Mouse (Mus musculus) liver, embryonic 11.5 days (tissue): ENCODE results near the gene Apol6. TPM values are rescaled to one million over a fixed set of nuclear protein-coding genes. Genes with fewer than 3 reads are reported as not detected.

ENCODE experiments used
- ATAC-seq: fragments of 200-750 bp; cut with Nextera tagmentation; replicated peaks from 2 replicates; pipeline ENCODE4 v1.8.0; 2017; ENCODE audit warnings: moderate number of reproducible peaks, mild to moderate bottlenecking, moderate TSS enrichment, moderate library complexity; ENCODE audit not compliant: low FRiP score
- DNase-seq: peaks from one replicate; pipeline ENCODE4 v3.0.0-alpha.2; 2017; ENCODE audit warnings: low spot score
- H3K27ac ChIP-seq: fragments of 300-500 bp; sonication (generic); 2 replicates; pipeline ENCODE4 v1.5.1; 2014; ENCODE audit warnings: mild to moderate bottlenecking, low read depth, low read length, control low read depth
- H3K27me3 ChIP-seq: fragments of 300-500 bp; sonication (generic); replicated peaks from 2 replicates; pipeline ENCODE4 v1.6.1; 2014; ENCODE audit warnings: low read length, mixed read lengths; ENCODE audit not compliant: control insufficient read depth, insufficient read depth
- H3K36me3 ChIP-seq: fragments of 300-500 bp; sonication (generic); 2 replicates; pipeline ENCODE4 v1.6.1; 2014; ENCODE audit warnings: mild to moderate bottlenecking, low read length, moderate library complexity, mixed read lengths; ENCODE audit not compliant: control insufficient read depth, insufficient read depth
- H3K4me1 ChIP-seq: fragments of 300-500 bp; sonication (generic); replicated peaks from 2 replicates; pipeline ENCODE4 v1.6.1; 2014; ENCODE audit warnings: low read length, mixed read lengths; ENCODE audit not compliant: control insufficient read depth, insufficient read depth
- H3K4me2 ChIP-seq: fragments of 300-500 bp; sonication (generic); 2 replicates; pipeline ENCODE4 v1.6.1; 2014; ENCODE audit warnings: mild to moderate bottlenecking, control low read depth, moderate library complexity
- H3K4me3 ChIP-seq: fragments of 300-500 bp; sonication (generic); 2 replicates; pipeline ENCODE4 v1.5.1; 2014; ENCODE audit warnings: low read depth, low read length, control low read depth
- H3K9ac ChIP-seq: fragments of 300-500 bp; sonication (generic); 2 replicates; pipeline ENCODE4 v1.6.1; 2014; ENCODE audit warnings: low read depth, low read length, control low read depth
- H3K9me3 ChIP-seq: fragments of 300-500 bp; sonication (generic); 2 replicates; pipeline ENCODE4 v1.6.1; 2016; ENCODE audit warnings: low read length, inconsistent platforms, mixed read lengths; ENCODE audit not compliant: control insufficient read depth
- WGBS: fragments of 180-500 bp; shearing (Covaris S2); extraction: QIAGEN DNeasy Blood & Tissue Kit; methylation state at CpG from one replicate; pipeline ENCODE4 v1.1.7; 2014; 5-methylcytosine and 5-hydroxymethylcytosine counted together
- polyA plus RNA-seq: library from polyadenylated mRNA; unstranded; fragments of >200 nt; fragmentation: Nextera tagmentation; extraction: Ambion mirVana; gene quantifications from 2 replicates; pipeline ENCODE4 v1.2.1, GENCODE M21; 2014

Apol6 gene
- polyA plus RNA-seq, 1 experiment from 2014 or later: not detected

DNA sequence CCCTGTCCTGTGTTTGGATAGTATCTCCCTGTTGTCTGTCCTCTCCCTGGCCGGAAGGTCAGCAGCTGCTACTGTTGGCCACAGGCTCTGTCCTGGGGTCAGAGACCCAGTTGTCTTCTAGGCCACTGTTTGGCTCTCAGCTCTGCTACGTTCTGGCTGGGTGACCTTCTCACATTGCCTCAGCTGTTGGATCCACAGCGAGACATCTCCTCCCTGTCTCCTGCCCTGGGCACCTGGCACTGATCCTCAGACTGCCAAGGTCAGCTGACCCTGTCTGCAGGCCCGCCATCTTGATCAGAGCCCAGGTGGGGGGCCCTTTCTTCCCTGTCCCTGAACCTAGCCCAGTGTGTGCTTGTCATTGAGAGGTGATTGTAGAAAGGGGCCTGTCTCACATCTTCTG lies 29.5 kb upstream of the Apol6 start:
- no peaks in the 10 kb centered on the region for H3K9me3 ChIP-seq
- H3K9ac ChIP-seq: no peak overlapping the region
- H3K4me2 ChIP-seq: no peak overlapping the region
- 0 out of 2 replicates have a peak, but pooled peaks cover 3% of the 10 kb centered on the region for H3K4me1 ChIP-seq
- 58% methylated on average over 4 of the region's 4 CpGs for WGBS
- ATAC-seq (no peak), DNase-seq (no peak)
- no peaks in the 10 kb centered on the region for H3K36me3 ChIP-seq
- H3K27me3 ChIP-seq: no peaks in the 10 kb centered on the region
- no peak overlapping the region for H3K4me3 ChIP-seq
- no peak overlapping the region for H3K27ac ChIP-seq

- DNase-seq: no peak
- Histone ChIP-seq H3K9ac (no peak overlapping the region), H3K27me3 (no peaks in the 10 kb centered on the region), H3K4me3 (no peak overlapping the region), H3K9me3 (no peaks in the 10 kb centered on the region), H3K4me2 (no peak overlapping the region), H3K36me3 (no peaks in the 10 kb centered on the region), H3K4me1 (0 out of 2 replicates have a peak, but pooled peaks cover 3% of the 10 kb centered on the region), H3K27ac (no peak overlapping the region)
- no peak for ATAC-seq
- WGBS: 84% methylated on average over 6 of the region's 6 CpGs
Measured at GRCm38 (mm10) chr15:77016509-77016908, 28.0 kb upstream of the Apol6 start.

- Histone ChIP-seq H3K4me2 (no peak overlapping the region), H3K36me3 (no peaks in the 10 kb centered on the region), H3K9ac (no peak overlapping the region), H3K4me1 (0 out of 2 replicates have a peak, but pooled peaks cover 3% of the 10 kb centered on the region), H3K9me3 (no peaks in the 10 kb centered on the region), H3K4me3 (no peak overlapping the region), H3K27me3 (no peaks in the 10 kb centered on the region), H3K27ac (no peak overlapping the region)
- ATAC-seq (no peak), DNase-seq (no peak)
Measured at GRCm38 (mm10) chr15:77017897-77018296, 26.6 kb upstream of the Apol6 start.

DNA sequence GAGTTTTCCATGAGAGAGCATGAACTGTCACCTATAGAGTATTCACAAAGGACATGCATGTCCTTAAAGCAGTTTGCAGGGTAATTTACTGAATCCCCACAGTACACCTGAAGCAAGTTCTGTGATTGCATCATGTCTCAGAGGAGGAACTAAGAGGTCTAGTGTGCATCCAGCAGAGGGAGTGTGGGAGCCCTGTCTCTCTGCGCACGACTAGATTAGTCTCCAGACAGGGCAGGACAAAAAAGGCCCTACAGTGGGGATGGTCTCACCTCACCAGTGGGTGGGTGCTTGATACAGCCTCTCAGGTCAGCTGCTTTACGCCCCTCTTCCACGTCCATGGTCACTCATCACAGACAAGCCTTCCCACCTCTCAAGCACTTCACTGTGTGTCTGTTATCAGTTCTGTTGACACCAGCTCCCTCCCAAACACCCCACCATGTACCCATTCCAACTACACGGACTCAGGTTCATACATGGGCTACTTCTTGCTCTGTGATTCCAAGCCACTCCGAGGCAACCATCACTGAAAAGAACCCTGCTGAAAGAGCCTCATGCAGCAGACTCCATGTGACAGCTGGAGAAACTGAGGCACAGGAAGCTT lies 25.7 kb upstream of the Apol6 start:
- no peak overlapping the region for H3K4me2 ChIP-seq
- no peak for DNase-seq
- WGBS: 58% methylated on average over 6 of the region's 6 CpGs
- no peaks in the 10 kb centered on the region for H3K27me3 ChIP-seq
- ATAC-seq: no peak
- H3K27ac ChIP-seq: no peak overlapping the region
- no peaks in the 10 kb centered on the region for H3K4me1 ChIP-seq
- no peaks in the 10 kb centered on the region for H3K9me3 ChIP-seq
- H3K9ac ChIP-seq: no peak overlapping the region
- no peaks in the 10 kb centered on the region for H3K36me3 ChIP-seq
- H3K4me3 ChIP-seq: no peak overlapping the region

DNA sequence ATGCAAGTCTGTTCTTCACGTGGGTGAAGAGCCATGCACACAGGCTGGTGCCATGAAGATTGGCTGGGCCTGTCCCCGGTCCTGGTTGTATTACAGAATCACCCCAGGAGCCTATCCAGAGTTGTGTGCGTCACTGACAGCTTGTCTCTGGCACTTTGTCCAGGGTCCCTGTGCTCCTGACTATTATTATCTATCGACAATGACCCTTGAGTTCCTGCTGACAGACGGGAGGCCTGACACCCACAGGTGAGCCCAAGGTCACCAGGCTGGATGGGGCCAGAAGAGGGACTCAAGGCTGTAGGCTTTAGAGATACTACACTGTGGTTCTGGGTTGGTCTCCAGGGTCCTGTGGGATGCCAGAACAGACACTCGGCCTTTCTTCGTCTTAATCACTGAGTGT lies 25.0 kb upstream of the Apol6 start:
- H3K27ac ChIP-seq: no peak overlapping the region
- H3K36me3 ChIP-seq: no peaks in the 10 kb centered on the region
- H3K27me3 ChIP-seq: no peaks in the 10 kb centered on the region
- no peaks in the 10 kb centered on the region for H3K9me3 ChIP-seq
- no peak overlapping the region for H3K4me3 ChIP-seq
- WGBS: 60% methylated on average over 7 of the region's 7 CpGs
- ATAC-seq: no peak
- DNase-seq: no peak
- H3K9ac ChIP-seq: no peak overlapping the region
- H3K4me2 ChIP-seq: no peak overlapping the region
- no peaks in the 10 kb centered on the region for H3K4me1 ChIP-seq

DNA sequence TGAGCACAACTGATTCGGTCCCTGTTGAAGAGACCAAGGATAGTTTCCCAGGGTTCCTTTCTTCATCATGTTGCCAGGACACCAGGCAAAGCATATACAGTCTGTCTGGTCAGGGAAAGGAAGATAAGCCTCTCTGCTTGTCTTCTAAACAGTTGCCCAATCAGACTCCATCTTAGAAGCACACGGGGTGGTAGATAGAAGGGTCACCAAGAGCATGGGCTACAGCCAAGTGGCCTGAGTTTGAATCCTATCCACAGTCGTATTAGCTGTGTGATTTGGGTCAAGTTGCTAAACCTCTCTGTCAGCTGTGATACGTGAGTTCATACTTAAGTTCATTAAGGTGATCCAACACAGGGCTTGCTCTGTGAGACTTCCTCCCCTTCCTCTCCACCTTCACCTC lies 24.4 kb upstream of the Apol6 start:
- H3K27me3 ChIP-seq: no peaks in the 10 kb centered on the region
- no peaks in the 10 kb centered on the region for H3K4me1 ChIP-seq
- DNase-seq (no peak), ATAC-seq (no peak)
- no peaks in the 10 kb centered on the region for H3K36me3 ChIP-seq
- H3K9me3 ChIP-seq: no peaks in the 10 kb centered on the region
- WGBS: 76% methylated on average over 4 of the region's 4 CpGs
- no peak overlapping the region for H3K4me2 ChIP-seq
- no peak overlapping the region for H3K9ac ChIP-seq
- no peak overlapping the region for H3K27ac ChIP-seq
- no peak overlapping the region for H3K4me3 ChIP-seq

GRCm38 (mm10) chr15:77021056-77021455 lies 23.5 kb upstream of the Apol6 start:
- H3K27ac ChIP-seq: no peak overlapping the region

GRCm38 (mm10) chr15:77021851-77022250 lies 22.7 kb upstream of the Apol6 start:
- 73% methylated on average over 4 of the region's 4 CpGs for WGBS
- Histone ChIP-seq H3K27ac (no peak overlapping the region), H3K4me3 (no peak overlapping the region), H3K9me3 (no peaks in the 10 kb centered on the region), H3K9ac (no peak overlapping the region), H3K4me2 (no peak overlapping the region), H3K27me3 (no peaks in the 10 kb centered on the region), H3K36me3 (no peaks in the 10 kb centered on the region), H3K4me1 (no peaks in the 10 kb centered on the region)
- DNase-seq (no peak), ATAC-seq (no peak)

More at GRCm38 (mm10) chr15:77021056-77021455, 23.5 kb upstream of the Apol6 start:
- H3K4me1 ChIP-seq: no peaks in the 10 kb centered on the region
- ATAC-seq (no peak), DNase-seq (no peak)
- H3K9me3 ChIP-seq: no peaks in the 10 kb centered on the region
- no peak overlapping the region for H3K9ac ChIP-seq
- no peak overlapping the region for H3K4me2 ChIP-seq
- 72% methylated on average over 3 of the region's 3 CpGs for WGBS
- no peaks in the 10 kb centered on the region for H3K27me3 ChIP-seq
- no peaks in the 10 kb centered on the region for H3K36me3 ChIP-seq
- no peak overlapping the region for H3K4me3 ChIP-seq

- Histone ChIP-seq H3K4me2 (no peak overlapping the region), H3K27me3 (no peaks in the 10 kb centered on the region), H3K4me1 (no peaks in the 10 kb centered on the region), H3K9me3 (no peaks in the 10 kb centered on the region), H3K27ac (no peak overlapping the region), H3K4me3 (no peak overlapping the region), H3K9ac (no peak overlapping the region), H3K36me3 (no peaks in the 10 kb centered on the region)
- DNase-seq: no peak
- WGBS: 58% methylated on average over 5 of the region's 5 CpGs
- no peak for ATAC-seq
Measured at GRCm38 (mm10) chr15:77022401-77022957, 22.1 kb upstream of the Apol6 start.
